Mouse (Mus musculus): ENCODE data around the gene Ifrd2. TPM values are rescaled to one million over a fixed set of nuclear protein-coding genes. Genes with fewer than 3 reads are reported as not detected.

The Ifrd2 gene
- total and polyA plus RNA-seq, 3 experiments, result 147 to 292 TPM; not detected in 1

DNA sequence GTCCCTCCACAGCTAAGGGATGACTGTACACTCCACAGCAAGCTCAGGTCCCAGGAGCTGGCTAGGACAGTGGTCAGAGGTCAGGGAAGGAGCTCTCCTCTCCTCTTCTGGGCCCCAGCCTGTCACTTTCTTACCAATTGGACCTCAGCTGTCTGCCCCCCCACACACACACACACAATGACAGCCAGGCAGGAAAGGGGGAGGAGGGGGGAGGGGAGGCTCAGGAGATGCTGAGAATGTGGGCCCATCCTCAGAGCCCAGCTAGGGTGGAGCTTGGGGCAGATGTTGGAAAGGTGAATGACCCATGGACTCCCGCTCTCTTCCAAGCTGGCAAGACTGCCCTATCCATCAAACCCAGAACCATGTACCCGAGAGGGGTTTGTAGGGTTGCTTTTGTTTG, 19.6 kb downstream of the Ifrd2 start:
- Histone ChIP-seq H3K36me3 (ENCODE audit: control insufficient read depth in 1 of 2, insufficient read depth in 2 of 2, low read length in 2 of 2) (peaks cover 0 to 14% of the 10 kb centered on the region in 2 experiments; a peak in 2 of 4 replicates), H3K27me3 (ENCODE audit: control insufficient read depth in 1 of 2, insufficient read depth in 2 of 2, low read length in 2 of 2) (no peaks in the 10 kb centered on the region), H3K9me3 (replicated peaks; ENCODE audit: insufficient read depth, low read length) (no peaks in the 10 kb centered on the region), H3K4me3 (ENCODE audit: control insufficient read depth in 1 of 2, insufficient read depth in 1 of 2, low read depth in 2 of 2, low read length in 2 of 2) (no peak overlapping the region), H3K4me1 (ENCODE audit: control insufficient read depth in 1 of 2, insufficient read depth in 2 of 2, low read length in 2 of 2) (peaks cover 2 to 29% of the 10 kb centered on the region in 2 experiments; a peak in 3 of 4 replicates), H3K9ac (ENCODE audit: control insufficient read depth, low read depth, low read length, poor library complexity, severe bottlenecking) (no peak overlapping the region), H3K79me2 (ENCODE audit: control insufficient read depth, insufficient read depth, low read length, poor library complexity) (no peaks in the 10 kb centered on the region; the same call in 1 of the 2 replicates), H3K27ac (ENCODE audit: control insufficient read depth, low read depth, low read length) (no peak overlapping the region)
- DNase-seq (ENCODE audit: low read depth, low spot score), result no peak
- no peak for TF ChIP-seq POLR2AphosphoS5 (IDR thresholded peaks at IDR 0.05; ENCODE audit: borderline replicate concordance, low read depth, low read length)
- no peak for TF ChIP-seq POLR2A (IDR thresholded peaks at IDR 0.05; ENCODE audit: control insufficient read depth in 1 of 2, insufficient read depth in 1 of 2, low read depth in 1 of 2, low read length in 2 of 2, poor library complexity in 1 of 2)
- no peak for TF ChIP-seq GABPA (IDR thresholded peaks at IDR 0.05; ENCODE audit: low read depth, low read length)
- no peak for TF ChIP-seq MEF2A (IDR thresholded peaks at IDR 0.05; ENCODE audit: extremely low read depth, insufficient replicate concordance, low read depth, low read length, poor library complexity, severe bottlenecking)
- no peak for TF ChIP-seq CTCF (IDR thresholded peaks at IDR 0.05 in 2 of 3, conservative IDR thresholded peaks at IDR 0.05 in 1 of 3; ENCODE audit: control insufficient read depth in 1 of 3, insufficient read depth in 1 of 3, low read depth in 2 of 3, low read length in 3 of 3, poor library complexity in 1 of 3, severe bottlenecking in 1 of 3)
- no peak for TF ChIP-seq SIN3A (IDR thresholded peaks at IDR 0.05; ENCODE audit: low read length)
- TF ChIP-seq TBP (IDR thresholded peaks at IDR 0.05; ENCODE audit: low read depth, low read length), result no peak
- no peak for TF ChIP-seq BHLHE40 (IDR thresholded peaks at IDR 0.05; ENCODE audit: borderline replicate concordance, low read depth, low read length)
- no peak for TF ChIP-seq KAT2A (conservative IDR thresholded peaks at IDR 0.05; ENCODE audit: low read depth, low read length)
- TF ChIP-seq ELF1 (IDR thresholded peaks at IDR 0.05; ENCODE audit: low read depth, low read length), result no peak
- TF ChIP-seq CHD2 (IDR thresholded peaks at IDR 0.05; ENCODE audit: low read length), result no peak
- no peak for TF ChIP-seq POLR2AphosphoS2 (IDR thresholded peaks at IDR 0.05; ENCODE audit: low read length)
- no peak for TF ChIP-seq JUND (IDR thresholded peaks at IDR 0.05; ENCODE audit: low read depth, low read length)
- TF ChIP-seq MYB (IDR thresholded peaks at IDR 0.05; ENCODE audit: low read depth, low read length), result no peak
- no peak for TF ChIP-seq NRF1 (IDR thresholded peaks at IDR 0.05; ENCODE audit: insufficient read depth, low read depth, low read length, poor library complexity, severe bottlenecking)
- no peak for TF ChIP-seq MAFK (IDR thresholded peaks at IDR 0.05; ENCODE audit: borderline replicate concordance, low read depth, low read length)
- TF ChIP-seq ETS1 (IDR thresholded peaks at IDR 0.05; ENCODE audit: low read depth, low read length), result no peak

DNA sequence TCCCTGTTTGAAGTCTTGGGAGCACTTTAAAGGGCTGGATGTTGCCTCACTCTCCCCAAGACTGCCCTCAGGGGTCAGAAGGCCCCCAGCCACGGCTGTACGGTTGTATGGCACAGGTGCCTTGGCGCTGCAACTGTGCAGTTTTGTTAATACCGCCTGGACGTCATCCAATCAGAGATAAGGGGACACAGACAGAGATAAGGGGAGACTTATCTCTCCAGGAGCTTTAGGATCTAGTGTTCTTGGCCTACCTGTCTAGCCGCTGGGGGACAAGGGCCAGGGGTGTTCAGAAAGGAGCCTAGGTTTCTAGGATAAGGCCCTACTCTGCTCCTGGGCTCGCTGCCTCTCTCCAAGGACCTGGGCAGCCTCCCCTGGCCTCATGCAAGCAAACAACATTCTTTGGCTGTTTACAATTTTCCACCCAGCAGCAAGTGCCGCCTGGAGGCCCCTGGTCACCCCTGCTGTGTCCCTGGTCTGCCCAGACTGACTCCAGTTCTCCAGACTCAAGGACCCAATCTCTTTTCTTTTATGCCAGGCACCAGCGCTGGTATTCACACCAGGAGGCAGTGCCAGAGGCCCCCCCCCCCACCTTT, 20.3 kb downstream of the Ifrd2 start:
- Histone ChIP-seq H3K27ac (ENCODE audit: control insufficient read depth, low read depth, low read length) (no peak overlapping the region), H3K9me3 (replicated peaks; ENCODE audit: insufficient read depth, low read length) (no peaks in the 10 kb centered on the region), H3K9ac (ENCODE audit: control insufficient read depth, low read depth, low read length, poor library complexity, severe bottlenecking) (no peak overlapping the region), H3K27me3 (ENCODE audit: control insufficient read depth in 1 of 2, insufficient read depth in 2 of 2, low read length in 2 of 2) (no peaks in the 10 kb centered on the region), H3K4me3 (ENCODE audit: control insufficient read depth in 1 of 2, insufficient read depth in 1 of 2, low read depth in 2 of 2, low read length in 2 of 2) (no peak overlapping the region), H3K79me2 (ENCODE audit: control insufficient read depth, insufficient read depth, low read length, poor library complexity) (peaks cover 2% of the 10 kb centered on the region; the same call in 1 of the 2 replicates), H3K4me1 (ENCODE audit: control insufficient read depth in 1 of 2, insufficient read depth in 2 of 2, low read length in 2 of 2) (peaks cover 3 to 28% of the 10 kb centered on the region in 2 experiments; a peak in 3 of 4 replicates), H3K36me3 (ENCODE audit: control insufficient read depth in 1 of 2, insufficient read depth in 2 of 2, low read length in 2 of 2) (peaks cover 0 to 10% of the 10 kb centered on the region in 2 experiments; a peak in 2 of 4 replicates)
- TF ChIP-seq ZKSCAN1 (IDR thresholded peaks at IDR 0.05; ENCODE audit: low read depth, low read length) (no peak), ETS1 (IDR thresholded peaks at IDR 0.05; ENCODE audit: low read depth, low read length) (0 out of 2 replicates have a peak, but pooled peaks have one; percentile 25), TCF12 (IDR thresholded peaks at IDR 0.05; ENCODE audit: low read depth, low read length) (0 out of 2 replicates have a peak, but pooled peaks have one; percentile 33), ZNF384 (IDR thresholded peaks at IDR 0.05; ENCODE audit: low read depth, low read length) (no peak), GATA1 (IDR thresholded peaks at IDR 0.05; ENCODE audit: low read depth, low read length) (peak; percentile 80), EP300 (IDR thresholded peaks at IDR 0.05; ENCODE audit: low read depth in 1 of 2, low read length in 2 of 2) (peak in 1 of 2 experiments; percentile 31; a peak in 1 of 4 replicates), POLR2A (IDR thresholded peaks at IDR 0.05; ENCODE audit: control insufficient read depth in 1 of 2, insufficient read depth in 1 of 2, low read depth in 1 of 2, low read length in 2 of 2, poor library complexity in 1 of 2) (no peak)
- DNase-seq (ENCODE audit: low read depth, low spot score), result no peak

All from MEL (cell line).